Mouse (Mus musculus) heart, embryonic 10.5 days (tissue): ENCODE measurements around the gene Cenpx. TPM values are rescaled to one million over a fixed set of nuclear protein-coding genes. Genes with fewer than 3 reads are reported as not detected.
"Not testable (repeated sequence)": the region's sequence is repeated elsewhere in the genome, so short reads cannot be mapped to it uniquely, and the experiment has no call there.

Experiments
- DNase-seq: peaks from one replicate; pipeline ENCODE4 v3.0.0-alpha.2; 2017; ENCODE audit warnings: low spot score
- H3K27ac ChIP-seq: fragments of 300-500 bp; sonication (generic); 2 replicates; pipeline ENCODE4 v1.5.1; 2016; ENCODE audit warnings: mild to moderate bottlenecking
- H3K27me3 ChIP-seq: fragments of 300-500 bp; sonication (generic); 2 replicates; pipeline ENCODE4 v1.6.1; 2016; ENCODE audit warnings: mild to moderate bottlenecking; ENCODE audit not compliant: poor library complexity, insufficient read depth, severe bottlenecking
- H3K36me3 ChIP-seq: fragments of 300-500 bp; sonication (generic); 2 replicates; pipeline ENCODE4 v1.6.1; 2016; ENCODE audit warnings: mild to moderate bottlenecking, moderate library complexity
- H3K4me1 ChIP-seq: fragments of 300-500 bp; sonication (generic); 2 replicates; pipeline ENCODE4 v1.6.1; 2016; ENCODE audit warnings: mild to moderate bottlenecking
- H3K4me3 ChIP-seq: fragments of 300-500 bp; sonication (generic); 2 replicates; pipeline ENCODE4 v1.5.1; 2016; ENCODE audit warnings: mild to moderate bottlenecking, moderate library complexity
- H3K9me3 ChIP-seq: fragments of 300-500 bp; sonication (generic); 2 replicates; pipeline ENCODE4 v1.6.1; 2016; ENCODE audit warnings: mild to moderate bottlenecking, moderate library complexity
- WGBS: fragments of 180-500 bp; shearing (Covaris S2); methylation state at CpG from one replicate; pipeline ENCODE4 v1.1.7; 2016; 5-methylcytosine and 5-hydroxymethylcytosine counted together
- polyA plus RNA-seq: library from polyadenylated mRNA; unstranded; fragments of >200 nt; fragmentation: Nextera tagmentation; extraction: Ambion mirVana; gene quantifications from 2 replicates; pipeline ENCODE4 v1.2.1, GENCODE M21; 2016

The Cenpx gene
- polyA plus RNA-seq = 124 and 136 TPM in 2 replicates

- Histone ChIP-seq H3K9me3 (no peaks in the 10 kb centered on the region), H3K27ac (peak within 1 kb of the TSS; percentile 85), H3K36me3 (peaks cover 57% of the 10 kb centered on the region), H3K27me3 (peaks cover 14% of the 10 kb centered on the region; the same call in 1 of the 2 replicates), H3K4me3 (peak within 1 kb of the TSS; percentile 75), H3K4me1 (peaks cover 36% of the 10 kb centered on the region)
- DNase-seq = peak; percentile 100
- 3% methylated on average over 53 of the region's 53 CpGs for WGBS
These were observed at the start of gene Cenpx, which contains the start of gene Lrrc45 for GRCm38 (mm10) chr11:120713580-120714518. Gene Cenpx (minus strand): TSS chr11:120713738. Gene Lrrc45 (plus strand): TSS chr11:120713925.

GRCm38 (mm10) chr11:120762672-120763041 lies 49.1 kb upstream of the Cenpx start, which contains the start of gene Hmga1b:
Gene Hmga1b (plus strand): TSS chr11:120762794.
- WGBS = 12% methylated on average over 14 of the region's 14 CpGs
- Histone ChIP-seq H3K4me3 (peak within 1 kb of the TSS; percentile 36), H3K27me3 (peaks cover 38% of the 10 kb centered on the region), H3K9me3 (peaks cover 13% of the 10 kb centered on the region), H3K27ac (peak within 1 kb of the TSS; percentile 44; the same call in 1 of the 2 replicates)
- H3K36me3 ChIP-seq, H3K4me1 ChIP-seq, DNase-seq: not testable (repeated sequence)

- peak overlapping the region; percentile 44; the same call in 1 of the 2 replicates for H3K27ac ChIP-seq
- peaks cover 13% of the 10 kb centered on the region for H3K9me3 ChIP-seq
- DNase-seq = no peak
- no peaks in the 10 kb centered on the region for H3K36me3 ChIP-seq
- H3K4me1 ChIP-seq = peaks cover 10% of the 10 kb centered on the region
- peaks cover 38% of the 10 kb centered on the region for H3K27me3 ChIP-seq
- H3K4me3 ChIP-seq = peak overlapping the region; percentile 36; the same call in 1 of the 2 replicates
- whole genome bisulfite sequencing = 66% methylated on average over 14 of the region's 14 CpGs
These were observed 48.5 kb upstream of the Cenpx start for GRCm38 (mm10) chr11:120761811-120762671.

GRCm38 (mm10) chr11:120760236-120760635 lies 46.7 kb upstream of the Cenpx start:
- Histone ChIP-seq H3K27ac (no peak overlapping the region), H3K9me3 (peaks cover 13% of the 10 kb centered on the region), H3K4me1 (peaks cover 10% of the 10 kb centered on the region), H3K4me3 (no peak overlapping the region), H3K27me3 (peaks cover 24% of the 10 kb centered on the region), H3K36me3 (no peaks in the 10 kb centered on the region)
- no peak for DNase-seq
- WGBS = 88% methylated on average over 9 of the region's 9 CpGs

- H3K4me3 ChIP-seq = no peak overlapping the region
- H3K4me1 ChIP-seq = no peaks in the 10 kb centered on the region
- DNase-seq = no peak
- H3K36me3 ChIP-seq = no peaks in the 10 kb centered on the region
- no peaks in the 10 kb centered on the region for H3K9me3 ChIP-seq
- peaks cover 6% of the 10 kb centered on the region; the same call in 1 of the 2 replicates for H3K27me3 ChIP-seq
- WGBS = 73% methylated on average over 4 of the region's 4 CpGs
- H3K27ac ChIP-seq = no peak overlapping the region
These were observed 38.1 kb upstream of the Cenpx start for GRCm38 (mm10) chr11:120751606-120752005.

- no peak for DNase-seq
- no peak overlapping the region for H3K27ac ChIP-seq
- H3K9me3 ChIP-seq = no peaks in the 10 kb centered on the region
- H3K4me1 ChIP-seq = no peaks in the 10 kb centered on the region
- H3K27me3 ChIP-seq = peaks cover 6% of the 10 kb centered on the region; the same call in 1 of the 2 replicates
- no peak overlapping the region for H3K4me3 ChIP-seq
- 61% methylated on average over 8 of the region's 8 CpGs for WGBS
- H3K36me3 ChIP-seq = no peaks in the 10 kb centered on the region
These were observed 35.9 kb upstream of the Cenpx start for GRCm38 (mm10) chr11:120749430-120749829.

GRCm38 (mm10) chr11:120747974-120748373 lies 34.4 kb upstream of the Cenpx start:
- peaks cover 6% of the 10 kb centered on the region; the same call in 1 of the 2 replicates for H3K27me3 ChIP-seq
- no peaks in the 10 kb centered on the region for H3K9me3 ChIP-seq
- no peak overlapping the region for H3K27ac ChIP-seq
- H3K4me1 ChIP-seq = no peaks in the 10 kb centered on the region
- H3K36me3 ChIP-seq = no peaks in the 10 kb centered on the region
- 79% methylated on average over 4 of the region's 4 CpGs for WGBS
- no peak overlapping the region for H3K4me3 ChIP-seq
- DNase-seq = no peak

- H3K27ac ChIP-seq = no peak overlapping the region
- WGBS = 75% methylated on average over 7 of the region's 7 CpGs
- 0 out of 2 replicates have a peak, but pooled peaks cover 2% of the 10 kb centered on the region for H3K27me3 ChIP-seq
- no peaks in the 10 kb centered on the region for H3K9me3 ChIP-seq
- DNase-seq = no peak
- no peaks in the 10 kb centered on the region for H3K4me1 ChIP-seq
- H3K36me3 ChIP-seq = no peaks in the 10 kb centered on the region
- H3K4me3 ChIP-seq = no peak overlapping the region
These were observed 30.7 kb upstream of the Cenpx start for GRCm38 (mm10) chr11:120744121-120744701.

- no peak overlapping the region for H3K27ac ChIP-seq
- H3K9me3 ChIP-seq = no peaks in the 10 kb centered on the region
- DNase-seq = no peak
- 0 out of 2 replicates have a peak, but pooled peaks cover 2% of the 10 kb centered on the region for H3K27me3 ChIP-seq
- no peaks in the 10 kb centered on the region for H3K4me1 ChIP-seq
- WGBS = 88% methylated on average over 5 of the region's 5 CpGs
- no peak overlapping the region for H3K4me3 ChIP-seq
- no peaks in the 10 kb centered on the region for H3K36me3 ChIP-seq
These were observed 27.4 kb upstream of the Cenpx start for GRCm38 (mm10) chr11:120740981-120741380.

- 0 out of 2 replicates have a peak, but pooled peaks cover 4% of the 10 kb centered on the region for H3K4me1 ChIP-seq
- no peak for DNase-seq
- no peaks in the 10 kb centered on the region for H3K9me3 ChIP-seq
- H3K27ac ChIP-seq = no peak overlapping the region
- H3K27me3 ChIP-seq = peaks cover 17% of the 10 kb centered on the region; the same call in 1 of the 2 replicates
- no peaks in the 10 kb centered on the region for H3K36me3 ChIP-seq
- no peak overlapping the region for H3K4me3 ChIP-seq
- WGBS = 62% methylated on average over 6 of the region's 6 CpGs
These were observed 22.9 kb upstream of the Cenpx start for GRCm38 (mm10) chr11:120736424-120736823.

GRCm38 (mm10) chr11:120733521-120733920 lies 20.0 kb upstream of the Cenpx start:
- Histone ChIP-seq H3K4me3 (no peak overlapping the region), H3K9me3 (no peaks in the 10 kb centered on the region), H3K4me1 (peaks cover 11% of the 10 kb centered on the region; the same call in 1 of the 2 replicates), H3K27ac (no peak overlapping the region), H3K36me3 (no peaks in the 10 kb centered on the region), H3K27me3 (peaks cover 42% of the 10 kb centered on the region)
- DNase-seq = no peak
- WGBS = 68% methylated on average over 6 of the region's 6 CpGs
